Mouse (Mus musculus): ENCODE measurements around the gene Ppt2. TPM values are rescaled to one million over a fixed set of nuclear protein-coding genes. Genes with fewer than 3 reads are reported as not detected.

Ppt2 gene
- total RNA-seq, 2 experiments from 2014 or later = 4.0 to 6.7 TPM

GRCm38 (mm10) chr17:34615871-34616270 lies 12.4 kb downstream of the Ppt2 start, which contains the start of gene Egfl8:
TSS of gene Egfl8 (minus strand) at chr17:34615971.
- ATAC-seq (replicated peaks; ENCODE audit: low FRiP score, poor library complexity, severe bottlenecking) = no peak

- ATAC-seq (replicated peaks; ENCODE audit: low FRiP score, poor library complexity, severe bottlenecking) = no peak
Observed at GRCm38 (mm10) chr17:34613830-34614229, 14.5 kb downstream of the Ppt2 start.

DNA sequence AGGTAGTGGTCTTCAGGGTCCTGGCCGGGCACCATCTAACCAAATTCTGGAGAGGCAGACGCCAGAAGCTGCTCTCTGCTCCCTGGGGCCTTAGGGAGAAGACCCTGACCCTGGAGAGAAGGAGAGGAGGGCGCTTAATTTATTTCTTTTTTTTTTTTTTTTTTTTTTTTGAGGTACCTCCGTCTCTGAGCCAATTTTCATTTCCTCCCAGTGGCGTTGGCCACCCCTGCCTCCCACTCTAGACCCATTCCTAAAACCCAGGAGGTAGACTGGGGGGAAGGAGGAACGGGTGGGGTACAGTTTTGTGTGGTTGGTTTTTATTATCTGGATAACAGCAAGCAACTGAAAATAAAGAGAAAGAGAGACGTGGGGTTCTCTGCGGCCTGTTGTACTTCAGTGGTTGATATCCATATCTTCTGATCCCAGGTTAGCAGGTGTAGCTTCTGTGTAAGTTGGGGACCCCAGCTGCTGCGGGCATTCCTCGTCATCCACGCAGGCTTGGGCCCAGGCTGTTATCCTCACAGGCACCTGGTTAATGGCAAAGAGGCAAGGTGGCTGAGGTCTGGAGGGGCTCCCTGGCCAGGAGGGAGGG lies 15.2 kb downstream of the Ppt2 start:
- ATAC-seq (replicated peaks; ENCODE audit: low FRiP score, poor library complexity, severe bottlenecking) = no peak

DNA sequence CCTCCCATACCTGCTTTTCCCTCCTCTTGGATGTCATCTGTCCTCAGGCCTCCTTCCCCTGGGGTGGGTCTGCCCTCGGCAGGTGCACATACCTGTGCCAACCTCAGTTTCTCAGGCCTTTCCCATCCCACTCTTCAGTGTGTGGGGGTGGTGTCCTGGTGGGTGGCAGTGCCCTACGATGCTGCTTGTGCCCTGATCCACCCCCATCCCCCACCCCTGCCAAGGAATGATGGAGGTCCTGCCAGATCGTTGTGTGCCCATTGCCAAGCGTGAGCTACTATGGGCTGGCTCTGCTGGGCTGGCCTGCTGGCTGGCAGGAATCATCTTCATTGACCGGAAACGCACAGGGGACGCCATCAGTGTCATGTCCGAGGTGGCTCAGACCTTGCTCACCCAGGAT lies 17.3 kb downstream of the Ppt2 start:
- no peak for ATAC-seq (replicated peaks; ENCODE audit: low FRiP score, poor library complexity, severe bottlenecking)

DNA sequence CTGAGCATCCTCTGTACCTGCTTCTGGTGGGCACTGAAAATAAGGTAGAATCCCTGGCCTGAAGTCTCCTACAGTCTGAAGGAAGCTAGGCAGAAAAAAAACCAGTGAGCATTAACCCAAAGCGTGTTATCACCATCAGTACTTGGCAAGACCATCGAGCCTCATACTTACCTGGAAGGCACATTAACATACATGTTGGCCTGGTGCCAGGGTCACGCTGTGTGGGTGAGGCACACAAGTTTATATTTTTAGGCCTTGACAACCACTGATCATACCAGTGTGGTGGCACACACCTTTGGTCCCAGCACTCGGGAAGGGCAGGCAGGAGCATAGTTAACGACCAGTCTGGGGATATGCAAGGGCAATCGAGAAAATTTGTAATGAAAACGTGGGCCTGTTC lies 20.3 kb downstream of the Ppt2 start:
- ATAC-seq (replicated peaks; ENCODE audit: low FRiP score, poor library complexity, severe bottlenecking) = no peak

GRCm38 (mm10) chr17:34606186-34607039 lies 21.9 kb downstream of the Ppt2 start:
- ATAC-seq (replicated peaks; ENCODE audit: low FRiP score, poor library complexity, severe bottlenecking) = no peak

DNA sequence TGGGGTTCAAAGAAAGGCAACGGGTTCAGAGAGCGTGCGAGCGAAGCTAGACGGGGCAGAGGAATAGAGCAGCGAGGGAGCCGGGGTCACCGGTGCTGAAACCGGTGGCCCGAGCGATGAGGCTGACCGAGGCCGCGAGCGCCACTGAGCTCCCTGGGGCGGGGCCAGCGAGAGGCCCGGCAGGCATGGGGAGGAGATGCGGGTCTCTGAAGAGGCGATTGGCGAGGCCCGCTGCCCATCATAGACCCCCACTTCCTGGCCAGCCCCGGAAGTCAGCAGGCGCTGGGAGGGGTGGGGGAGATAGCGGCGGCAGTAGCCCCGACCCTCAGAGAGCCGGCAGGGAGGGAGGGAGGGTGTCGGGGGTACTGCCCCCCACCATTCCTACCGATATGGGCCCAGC lies 22.7 kb downstream of the Ppt2 start:
- ATAC-seq (replicated peaks; ENCODE audit: low FRiP score, poor library complexity, severe bottlenecking) = peak; percentile 48

GRCm38 (mm10) chr17:34604511-34605237 lies 23.6 kb downstream of the Ppt2 start:
- ATAC-seq (replicated peaks; ENCODE audit: low FRiP score, poor library complexity, severe bottlenecking) = peak; percentile 1

DNA sequence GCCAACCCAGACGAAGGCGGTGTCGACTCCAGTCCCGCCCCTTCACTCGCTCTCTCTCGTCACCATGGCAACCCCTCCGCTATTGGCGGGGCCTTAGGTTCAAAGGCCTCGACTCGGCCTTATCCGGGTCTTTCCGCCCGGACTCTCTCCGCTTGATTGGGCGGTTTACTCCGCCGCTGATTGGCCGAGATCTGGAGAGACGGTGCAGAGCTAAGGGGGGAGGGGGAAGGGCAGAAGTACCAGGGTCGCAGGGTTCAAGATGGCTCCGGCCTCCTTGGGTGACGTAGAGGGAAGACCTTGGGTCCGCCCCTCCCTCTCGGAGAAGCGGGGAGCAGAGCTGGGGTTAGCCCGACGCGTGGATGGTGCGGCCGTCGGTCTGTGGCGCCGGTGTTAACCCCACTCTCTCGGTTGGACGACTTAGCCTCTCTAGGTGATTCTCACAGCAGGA lies 24.2 kb downstream of the Ppt2 start, which contains the start of gene Agpat1:
Gene Agpat1, plus strand, starts transcription at position 202 of the 448 bp plus-strand sequence.
- peak; percentile 71 for ATAC-seq (replicated peaks; ENCODE audit: low FRiP score, poor library complexity, severe bottlenecking)

DNA sequence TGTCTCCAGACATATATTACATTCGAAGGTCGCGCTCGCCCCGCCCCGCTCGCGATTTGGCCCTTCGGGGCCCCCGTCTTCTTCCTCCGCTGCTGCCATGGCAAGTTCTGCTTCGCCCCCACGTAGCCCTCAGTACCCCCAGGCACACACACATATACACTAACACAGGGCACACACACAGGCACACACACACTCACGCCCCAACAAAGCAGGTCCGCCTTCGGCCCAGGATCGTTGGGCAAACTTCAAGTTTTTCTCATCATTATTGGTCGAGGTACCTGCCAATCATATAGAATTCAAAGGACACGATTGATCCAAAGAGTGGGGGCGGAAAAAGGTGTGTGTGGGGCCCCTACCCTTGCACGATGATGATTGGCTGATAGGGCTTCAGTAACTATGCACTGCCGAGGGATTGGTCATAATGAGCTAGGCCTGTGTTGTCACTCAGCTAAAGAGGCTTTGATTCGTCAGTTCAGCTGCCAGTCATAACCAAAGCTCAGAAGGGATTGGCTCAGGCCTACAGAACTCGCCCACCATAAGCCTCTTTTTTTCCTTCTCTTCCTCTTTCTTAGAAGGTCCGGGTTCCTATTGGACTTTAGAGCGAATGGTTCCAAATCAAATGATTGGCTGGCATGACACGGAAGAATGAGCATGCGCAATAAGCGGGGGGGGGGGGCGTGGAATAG lies 24.8 kb downstream of the Ppt2 start, which contains the start of gene Rnf5:
Gene Rnf5, minus strand, starts transcription at position 316 of the 686 bp plus-strand sequence.
- ATAC-seq (replicated peaks; ENCODE audit: low FRiP score, poor library complexity, severe bottlenecking) = peak; percentile 78

GRCm38 (mm10) chr17:34601796-34602195 lies 26.5 kb downstream of the Ppt2 start:
- no peak for ATAC-seq (replicated peaks; ENCODE audit: low FRiP score, poor library complexity, severe bottlenecking)

- no peak for ATAC-seq (replicated peaks; ENCODE audit: low FRiP score, poor library complexity, severe bottlenecking)
Observed at GRCm38 (mm10) chr17:34599891-34600290, 28.4 kb downstream of the Ppt2 start.

DNA sequence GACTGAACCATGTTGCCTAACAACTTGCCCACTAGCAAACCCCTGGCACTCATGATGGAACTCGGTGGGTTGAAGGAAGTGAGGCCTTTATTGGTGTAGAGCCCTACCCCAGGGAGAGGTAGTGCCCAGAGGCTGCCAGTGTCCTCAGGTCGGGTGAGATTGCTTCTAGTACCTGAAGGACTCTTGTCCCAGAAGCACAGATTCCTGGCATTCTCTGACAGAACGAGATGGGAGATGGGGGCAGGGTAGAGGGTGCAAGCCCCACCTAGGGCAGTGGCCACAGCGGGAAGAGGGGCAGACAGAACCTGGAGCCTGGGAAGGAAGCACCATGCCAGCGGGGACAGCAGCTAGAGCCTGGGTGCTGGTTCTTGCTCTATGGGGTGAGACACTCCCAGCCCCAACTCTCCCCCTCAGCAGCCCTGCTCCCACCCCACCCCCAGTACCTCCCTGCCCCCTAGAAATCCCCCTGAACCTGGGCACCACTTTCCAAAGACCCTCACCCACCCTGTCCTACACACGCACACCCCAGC lies 30.7 kb downstream of the Ppt2 start, which contains the start of gene Ager:
Gene Ager, plus strand, starts transcription at position 297 of the 530 bp plus-strand sequence.
- no peak for ATAC-seq (replicated peaks; ENCODE audit: low FRiP score, poor library complexity, severe bottlenecking)

GRCm38 (mm10) chr17:34596098-34596497 lies 32.2 kb downstream of the Ppt2 start:
- ATAC-seq (replicated peaks; ENCODE audit: low FRiP score, poor library complexity, severe bottlenecking) = no peak

DNA sequence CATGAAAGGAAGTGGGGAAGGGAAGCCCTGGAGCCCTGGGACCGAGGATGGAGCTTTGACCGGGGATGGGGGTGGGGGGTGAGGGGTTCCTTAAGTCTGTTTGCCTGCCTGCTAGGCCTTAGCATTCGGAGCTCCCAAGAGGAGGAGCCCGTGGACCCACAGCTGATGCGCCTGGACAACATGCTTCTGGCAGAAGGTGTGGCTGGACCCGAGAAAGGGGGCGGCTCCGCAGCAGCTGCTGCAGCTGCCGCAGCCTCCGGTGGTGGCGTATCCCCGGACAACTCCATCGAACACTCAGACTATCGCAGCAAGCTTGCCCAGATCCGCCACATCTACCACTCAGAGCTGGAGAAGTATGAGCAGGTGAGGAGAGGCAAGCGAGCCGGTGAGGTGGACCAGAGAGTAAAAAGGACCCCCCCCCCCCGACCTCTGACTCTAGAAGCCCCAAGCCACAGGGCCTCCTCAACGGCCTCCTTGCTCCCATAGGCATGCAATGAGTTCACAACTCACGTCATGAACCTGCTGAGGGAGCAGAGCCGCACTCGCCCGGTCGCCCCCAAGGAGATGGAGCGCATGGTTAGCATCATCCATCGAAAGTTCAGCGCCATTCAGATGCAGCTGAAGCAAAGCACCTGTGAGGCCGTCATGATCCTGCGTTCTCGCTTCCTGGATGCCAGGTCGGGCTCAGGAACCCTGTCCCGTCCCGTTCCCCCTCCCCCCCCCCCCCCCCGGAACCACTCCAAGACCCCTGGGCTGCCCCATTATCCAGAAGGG lies 34.4 kb downstream of the Ppt2 start:
- ATAC-seq (replicated peaks; ENCODE audit: low FRiP score, poor library complexity, severe bottlenecking) = no peak

GRCm38 (mm10) chr17:34592581-34593549 lies 35.4 kb downstream of the Ppt2 start:
- 0 out of 2 replicates have a peak, but pooled peaks have one; percentile 7 for ATAC-seq (replicated peaks; ENCODE audit: low FRiP score, poor library complexity, severe bottlenecking)

GRCm38 (mm10) chr17:34591994-34592375 lies 36.3 kb downstream of the Ppt2 start:
- peak; percentile 74 for ATAC-seq (replicated peaks; ENCODE audit: low FRiP score, poor library complexity, severe bottlenecking)
